Mouse (Mus musculus): ENCODE measurements around the gene Gm10031. TPM values are rescaled to one million over a fixed set of nuclear protein-coding genes. Genes with fewer than 3 reads are reported as not detected.

Gene Gm10031
- polyA plus RNA-seq, 1 experiment = 1.5 TPM

DNA sequence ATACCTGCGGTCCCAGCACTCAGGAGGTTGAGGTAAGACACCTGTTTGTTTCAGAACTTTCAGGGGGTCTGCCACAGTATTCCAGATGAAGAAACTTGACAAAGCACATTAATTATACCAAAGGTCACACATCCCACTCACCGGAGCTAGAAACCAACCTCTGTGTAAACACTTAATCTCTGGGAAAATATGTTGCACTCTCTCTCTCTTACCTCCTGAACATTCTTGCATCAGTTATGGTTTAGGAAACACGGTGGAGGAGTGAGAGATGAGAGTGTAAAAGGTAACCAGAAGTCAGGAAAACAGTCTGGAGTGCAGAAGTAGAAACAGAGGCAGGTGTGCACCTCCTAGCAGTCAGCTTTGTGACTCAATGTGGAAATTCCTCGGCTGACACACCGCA is 35.8 kb upstream of the Gm10031 start:
- no peak overlapping the region for H3K4me3 ChIP-seq (ENCODE audit: insufficient read depth, poor library complexity, severe bottlenecking)
- H3K27me3 ChIP-seq (ENCODE audit: control insufficient read depth, insufficient read depth, insufficient read length) = no peaks in the 10 kb centered on the region
- no peaks in the 10 kb centered on the region for H3K79me2 ChIP-seq (ENCODE audit: control insufficient read depth, insufficient read depth)
- H3K79me3 ChIP-seq (ENCODE audit: low read depth) = no peaks in the 10 kb centered on the region
- H3K36me3 ChIP-seq (ENCODE audit: control insufficient read depth, insufficient read depth) = no peaks in the 10 kb centered on the region
- no peak for TF ChIP-seq USF1 (IDR thresholded peaks at IDR 0.05; ENCODE audit: low read depth)
- no peak overlapping the region for H3ac ChIP-seq (ENCODE audit: control insufficient read depth, insufficient read length, low read depth)

DNA sequence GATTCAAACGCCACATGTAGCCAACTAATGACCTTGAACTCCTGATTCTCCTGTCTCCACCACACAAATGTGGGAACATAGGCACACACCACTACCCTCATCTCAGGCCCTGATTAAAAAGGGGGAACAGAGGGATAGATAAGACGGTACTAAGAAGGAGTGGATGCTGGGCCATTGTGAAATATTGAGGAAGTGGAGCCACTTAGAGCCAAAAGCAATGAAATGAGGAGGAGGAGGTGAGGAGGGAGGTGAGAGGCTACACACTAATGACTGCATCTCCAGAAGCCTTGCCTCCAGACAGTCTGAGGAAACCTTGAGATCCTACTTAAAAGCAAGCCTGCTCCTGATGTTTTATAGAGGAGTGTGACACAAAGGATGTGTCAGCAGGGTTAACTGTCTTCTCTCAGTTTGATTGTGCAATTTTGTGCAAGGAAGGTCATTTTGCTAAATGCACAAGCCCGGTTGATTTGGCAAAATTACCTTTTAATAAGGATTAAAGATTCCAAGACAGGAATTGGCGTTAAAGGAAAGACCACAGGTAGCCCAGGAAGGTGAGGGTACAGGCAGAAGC is 32.5 kb upstream of the Gm10031 start:
- no peaks in the 10 kb centered on the region for H3K36me3 ChIP-seq (ENCODE audit: control insufficient read depth, insufficient read depth)
- H3K27me3 ChIP-seq (ENCODE audit: control insufficient read depth, insufficient read depth, insufficient read length) = no peaks in the 10 kb centered on the region
- no peaks in the 10 kb centered on the region for H3K79me2 ChIP-seq (ENCODE audit: control insufficient read depth, insufficient read depth)
- TF ChIP-seq CEBPB (IDR thresholded peaks at IDR 0.05; ENCODE audit: low read depth) (no peak), FOSL1 (IDR thresholded peaks at IDR 0.05; ENCODE audit: insufficient read depth, low read length, poor library complexity, severe bottlenecking) (no peak), MYOD1 (IDR thresholded peaks at IDR 0.05; ENCODE audit: control insufficient read depth, insufficient read length, low read depth) (no peak), USF1 (IDR thresholded peaks at IDR 0.05; ENCODE audit: low read depth) (no peak), MYOG (IDR thresholded peaks at IDR 0.05; ENCODE audit: control insufficient read depth, extremely low read depth, insufficient read length) (no peak), CTCF (IDR thresholded peaks at IDR 0.05; ENCODE audit: control insufficient read depth, insufficient read depth, insufficient read length) (no peak), MAX (IDR thresholded peaks at IDR 0.05) (no peak)
- no peak overlapping the region for H3K4me3 ChIP-seq (ENCODE audit: insufficient read depth, poor library complexity, severe bottlenecking)
- no peak overlapping the region for H3ac ChIP-seq (ENCODE audit: control insufficient read depth, insufficient read length, low read depth)
- H3K79me3 ChIP-seq (ENCODE audit: low read depth) = no peaks in the 10 kb centered on the region

DNA sequence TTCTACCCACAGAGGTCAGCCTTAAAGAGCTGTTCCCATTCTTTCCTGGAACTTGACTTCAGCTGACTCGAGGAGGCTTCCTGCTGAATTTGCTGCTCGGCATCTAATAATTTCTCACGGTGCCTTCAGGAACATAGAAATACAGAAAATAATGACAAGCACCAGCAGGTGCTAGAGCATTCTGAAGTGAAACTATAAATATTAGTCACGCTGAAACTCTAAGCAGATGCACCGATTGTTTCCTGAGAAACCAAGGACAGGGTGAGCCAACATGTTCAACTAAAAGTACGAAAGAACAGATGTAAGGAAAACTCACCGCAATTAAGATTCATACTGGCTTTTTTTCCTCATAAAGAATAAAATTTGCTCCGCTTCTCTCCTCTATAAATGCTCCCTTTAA is 28.8 kb upstream of the Gm10031 start:
- TF ChIP-seq MYOD1 (IDR thresholded peaks at IDR 0.05; ENCODE audit: control insufficient read depth, insufficient read length, low read depth) (peak; percentile 75), CTCF (IDR thresholded peaks at IDR 0.05; ENCODE audit: control insufficient read depth, insufficient read depth, insufficient read length) (no peak)
- H3K4me3 ChIP-seq (ENCODE audit: insufficient read depth, poor library complexity, severe bottlenecking) = no peak overlapping the region
- H3ac ChIP-seq (ENCODE audit: control insufficient read depth, insufficient read length, low read depth) = no peak overlapping the region
- H3K79me3 ChIP-seq (ENCODE audit: low read depth) = no peaks in the 10 kb centered on the region
- H3K27me3 ChIP-seq (ENCODE audit: control insufficient read depth, insufficient read depth, insufficient read length) = no peaks in the 10 kb centered on the region
- H3K79me2 ChIP-seq (ENCODE audit: control insufficient read depth, insufficient read depth) = no peaks in the 10 kb centered on the region
- no peaks in the 10 kb centered on the region for H3K36me3 ChIP-seq (ENCODE audit: control insufficient read depth, insufficient read depth)

DNA sequence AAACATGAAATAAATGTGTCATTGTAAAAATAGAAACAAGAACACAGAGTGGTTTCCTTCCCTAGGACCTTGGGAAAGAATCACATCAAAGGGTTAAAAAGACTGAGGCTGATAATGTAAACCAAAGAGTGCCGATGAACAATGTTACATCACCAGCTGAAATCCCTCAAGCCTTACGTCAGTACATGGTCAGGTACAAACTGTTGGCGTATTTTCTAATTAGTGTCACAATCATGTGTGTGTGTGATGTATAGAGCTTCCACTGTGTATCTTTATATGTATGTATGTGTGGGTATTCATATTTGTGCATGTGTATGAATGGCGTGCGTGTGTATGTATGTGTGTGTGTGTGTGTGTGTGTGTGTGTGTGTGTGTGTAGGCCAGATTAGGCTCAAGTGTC is 26.9 kb upstream of the Gm10031 start:
- H3ac ChIP-seq (ENCODE audit: control insufficient read depth, insufficient read length, low read depth) = no peak overlapping the region
- no peak overlapping the region for H3K4me3 ChIP-seq (ENCODE audit: insufficient read depth, poor library complexity, severe bottlenecking)
- no peaks in the 10 kb centered on the region for H3K36me3 ChIP-seq (ENCODE audit: control insufficient read depth, insufficient read depth)
- no peaks in the 10 kb centered on the region for H3K79me3 ChIP-seq (ENCODE audit: low read depth)
- H3K79me2 ChIP-seq (ENCODE audit: control insufficient read depth, insufficient read depth) = no peaks in the 10 kb centered on the region
- TF ChIP-seq MAX (IDR thresholded peaks at IDR 0.05) = no peak
- no peak for TF ChIP-seq MYOD1 (IDR thresholded peaks at IDR 0.05; ENCODE audit: control insufficient read depth, insufficient read length, low read depth)
- no peak for TF ChIP-seq CEBPB (IDR thresholded peaks at IDR 0.05; ENCODE audit: low read depth)
- TF ChIP-seq MYOG (IDR thresholded peaks at IDR 0.05; ENCODE audit: control insufficient read depth, extremely low read depth, insufficient read length) = no peak
- TF ChIP-seq FOSL1 (IDR thresholded peaks at IDR 0.05; ENCODE audit: insufficient read depth, low read length, poor library complexity, severe bottlenecking) = no peak
- TF ChIP-seq CTCF (IDR thresholded peaks at IDR 0.05; ENCODE audit: control insufficient read depth, insufficient read depth, insufficient read length) = no peak
- TF ChIP-seq USF1 (IDR thresholded peaks at IDR 0.05; ENCODE audit: low read depth) = no peak
- H3K27me3 ChIP-seq (ENCODE audit: control insufficient read depth, insufficient read depth, insufficient read length) = no peaks in the 10 kb centered on the region

DNA sequence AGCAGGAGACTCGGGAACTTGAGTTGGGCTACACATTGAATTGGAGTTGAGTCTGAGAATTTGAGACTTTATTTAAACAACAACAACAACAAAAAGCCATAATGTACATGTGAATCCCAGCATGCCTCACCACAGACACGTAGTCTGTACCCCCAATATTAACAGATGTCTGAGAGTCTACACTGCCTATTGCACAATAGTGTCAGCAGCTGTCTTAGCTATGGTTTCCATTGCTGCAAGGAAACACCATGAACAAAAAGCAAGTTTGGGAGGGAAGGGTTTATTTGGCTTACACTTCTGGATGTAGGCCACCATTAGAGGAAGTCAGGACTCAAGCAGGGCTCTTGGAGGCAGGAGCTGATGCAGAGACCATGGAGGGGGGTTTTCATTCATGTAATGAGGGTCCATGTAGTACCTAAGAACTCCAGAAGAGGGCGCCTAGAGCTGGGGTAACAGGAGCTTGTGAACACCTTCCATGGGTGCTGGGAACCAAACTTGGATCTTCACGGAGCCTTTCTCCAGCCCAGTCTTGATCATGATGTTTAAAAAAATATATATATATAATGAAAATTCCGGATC is 18.8 kb upstream of the Gm10031 start:
- no peak for TF ChIP-seq MYOG (IDR thresholded peaks at IDR 0.05; ENCODE audit: control insufficient read depth, extremely low read depth, insufficient read length)
- no peak for TF ChIP-seq MYOD1 (IDR thresholded peaks at IDR 0.05; ENCODE audit: control insufficient read depth, insufficient read length, low read depth)
- TF ChIP-seq CEBPB (IDR thresholded peaks at IDR 0.05; ENCODE audit: low read depth) = peak; percentile 54
- Histone ChIP-seq H3K36me3 (ENCODE audit: control insufficient read depth, insufficient read depth) (no peaks in the 10 kb centered on the region), H3K79me2 (ENCODE audit: control insufficient read depth, insufficient read depth) (no peaks in the 10 kb centered on the region), H3K79me3 (ENCODE audit: low read depth) (no peaks in the 10 kb centered on the region), H3K27me3 (ENCODE audit: control insufficient read depth, insufficient read depth, insufficient read length) (no peaks in the 10 kb centered on the region), H3ac (ENCODE audit: control insufficient read depth, insufficient read length, low read depth) (no peak overlapping the region), H3K4me3 (ENCODE audit: insufficient read depth, poor library complexity, severe bottlenecking) (no peak overlapping the region)

DNA sequence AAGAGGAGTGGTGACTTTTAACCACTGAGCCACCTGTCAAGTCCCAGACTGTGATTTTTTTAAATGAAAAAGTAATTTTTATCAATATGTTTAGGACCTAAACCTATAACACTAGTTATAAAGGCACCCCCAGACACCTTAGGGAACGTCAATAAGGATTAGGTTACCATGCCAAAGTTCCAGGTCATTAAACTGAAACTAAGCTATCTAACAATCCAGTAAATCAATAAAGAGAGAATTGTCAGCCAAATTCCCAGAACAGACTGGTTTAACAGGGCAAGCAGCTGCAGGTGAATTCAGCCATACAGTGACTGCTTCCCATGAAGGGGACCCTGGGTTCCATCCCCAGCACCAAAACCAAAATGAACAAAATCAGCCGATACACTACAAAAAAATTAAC is 17.9 kb upstream of the Gm10031 start:
- no peaks in the 10 kb centered on the region for H3K27me3 ChIP-seq (ENCODE audit: control insufficient read depth, insufficient read depth, insufficient read length)
- no peaks in the 10 kb centered on the region for H3K79me2 ChIP-seq (ENCODE audit: control insufficient read depth, insufficient read depth)
- no peak for TF ChIP-seq MYOD1 (IDR thresholded peaks at IDR 0.05; ENCODE audit: control insufficient read depth, insufficient read length, low read depth)
- TF ChIP-seq USF1 (IDR thresholded peaks at IDR 0.05; ENCODE audit: low read depth) = no peak
- TF ChIP-seq MYOG (IDR thresholded peaks at IDR 0.05; ENCODE audit: control insufficient read depth, extremely low read depth, insufficient read length) = no peak
- no peak for TF ChIP-seq FOSL1 (IDR thresholded peaks at IDR 0.05; ENCODE audit: insufficient read depth, low read length, poor library complexity, severe bottlenecking)
- TF ChIP-seq CTCF (IDR thresholded peaks at IDR 0.05; ENCODE audit: control insufficient read depth, insufficient read depth, insufficient read length) = no peak
- no peak for TF ChIP-seq CEBPB (IDR thresholded peaks at IDR 0.05; ENCODE audit: low read depth)
- TF ChIP-seq MAX (IDR thresholded peaks at IDR 0.05) = no peak
- no peaks in the 10 kb centered on the region for H3K36me3 ChIP-seq (ENCODE audit: control insufficient read depth, insufficient read depth)
- no peaks in the 10 kb centered on the region for H3K79me3 ChIP-seq (ENCODE audit: low read depth)
- H3K4me3 ChIP-seq (ENCODE audit: insufficient read depth, poor library complexity, severe bottlenecking) = no peak overlapping the region
- no peak overlapping the region for H3ac ChIP-seq (ENCODE audit: control insufficient read depth, insufficient read length, low read depth)

Data from C2C12 (cell line).